Mouse (Mus musculus) CD4-positive, CD25-positive, alpha-beta regulatory T cell, adult 2 months (primary cell): Measurements from ENCODE around the gene Olfr873.
"Not testable (repeated sequence)": the region's sequence is repeated elsewhere in the genome, so short reads cannot be mapped to it uniquely, and the experiment has no call there.

Experiments used
- DNase-seq: peaks from one replicate; pipeline ENCODE4 v3.0.0-alpha.2; 2012; ENCODE audit warnings: low read depth, low spot score

Gene Olfr873

GRCm38 (mm10) chr9:20298232-20298631, at the start of gene Olfr873:
Gene Olfr873, plus strand, starts transcription at chr9:20298532.
- DNase-seq = no peak

GRCm38 (mm10) chr9:20282051-20282450, 16.3 kb upstream of the Olfr873 start, which contains the start of gene Olfr39:
Gene Olfr39, plus strand, starts transcription at chr9:20282351.
- no peak for DNase-seq

GRCm38 (mm10) chr9:20295562-20295961, 2.8 kb upstream of the Olfr873 start:
- not testable (repeated sequence) for DNase-seq

- DNase-seq = no peak
These were observed 37.7 kb downstream of the Olfr873 start, which contains the start of gene Olfr18 for GRCm38 (mm10) chr9:20335994-20336393. Gene Olfr18, minus strand, starts transcription at chr9:20336094.

GRCm38 (mm10) chr9:20348501-20348900, 50.2 kb downstream of the Olfr873 start:
- DNase-seq = no peak
